Mouse (Mus musculus): ENCODE measurements around the gene Nav2.

DNA sequence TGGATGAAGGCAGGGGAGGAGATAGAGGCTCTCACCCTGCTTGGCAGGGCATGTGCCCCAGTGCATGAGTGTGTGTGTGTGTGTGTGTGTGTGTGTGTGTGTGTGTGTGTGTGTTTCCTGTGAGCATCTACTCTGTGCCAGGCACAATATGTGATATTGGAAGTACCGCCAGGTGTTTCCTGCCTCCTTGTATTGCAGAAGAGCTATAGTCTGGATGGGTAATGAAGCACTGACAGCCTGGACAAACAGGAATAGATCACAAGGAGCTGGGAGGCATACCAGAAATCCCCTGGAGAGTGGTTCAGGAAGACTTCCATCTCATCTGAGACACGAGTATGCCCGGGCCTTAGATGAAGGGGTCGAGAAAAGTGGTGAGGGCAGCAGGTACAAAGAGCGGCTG, 109.3 kb downstream of the Nav2 start:
- TF ChIP-seq EP300 (IDR thresholded peaks at IDR 0.05) (no peak), CTCF (IDR thresholded peaks at IDR 0.05) (no peak)

Data from lung, postnatal 0 days (tissue).